Mouse (Mus musculus) hindbrain, embryonic 10.5 days (tissue): ENCODE results near the gene Sfta2. TPM values are rescaled to one million over a fixed set of nuclear protein-coding genes. Genes with fewer than 3 reads are reported as not detected.

Experiments
- DNase-seq: peaks from one replicate; pipeline ENCODE4 v3.0.0-alpha.2; 2017; ENCODE audit warnings: low spot score
- H3K27ac ChIP-seq: fragments of 300-500 bp; sonication (generic); 2 replicates; pipeline ENCODE4 v1.5.1; 2016; ENCODE audit warnings: mild to moderate bottlenecking, moderate library complexity
- H3K27me3 ChIP-seq: fragments of 300-500 bp; sonication (generic); 2 replicates; pipeline ENCODE4 v1.6.1; 2016; ENCODE audit warnings: mild to moderate bottlenecking; ENCODE audit not compliant: poor library complexity, insufficient read depth, severe bottlenecking
- H3K36me3 ChIP-seq: fragments of 300-500 bp; sonication (generic); 2 replicates; pipeline ENCODE4 v1.6.1; 2016; ENCODE audit warnings: mild to moderate bottlenecking, moderate library complexity
- H3K4me1 ChIP-seq: fragments of 300-500 bp; sonication (generic); replicated peaks from 2 replicates; pipeline ENCODE4 v1.6.1; 2016; ENCODE audit warnings: mild to moderate bottlenecking
- H3K4me3 ChIP-seq: fragments of 300-500 bp; sonication (generic); 2 replicates; pipeline ENCODE4 v1.5.1; 2016; ENCODE audit warnings: mild to moderate bottlenecking, moderate library complexity
- H3K9me3 ChIP-seq: fragments of 300-500 bp; sonication (generic); 2 replicates; pipeline ENCODE4 v1.6.1; 2016; ENCODE audit warnings: mild to moderate bottlenecking, moderate library complexity
- WGBS: fragments of 180-500 bp; shearing (Covaris S2); methylation state at CpG from one replicate; pipeline ENCODE4 v1.1.7; 2016; 5-methylcytosine and 5-hydroxymethylcytosine counted together
- polyA plus RNA-seq: library from polyadenylated mRNA; unstranded; fragments of >200 nt; fragmentation: Nextera tagmentation; extraction: Ambion mirVana; gene quantifications from 2 replicates; pipeline ENCODE4 v1.2.1, GENCODE M21; 2016

Sfta2 gene
- polyA plus RNA-seq, 1 experiment from 2014 or later: not detected

GRCm38 (mm10) chr17:35571477-35571876 is 29.9 kb upstream of the Sfta2 start:
- H3K4me3 ChIP-seq: no peak overlapping the region
- peaks cover 22% of the 10 kb centered on the region for H3K4me1 ChIP-seq
- DNase-seq: no peak
- peaks cover 56% of the 10 kb centered on the region for H3K27me3 ChIP-seq
- WGBS: 96% methylated on average over 7 of the region's 7 CpGs
- no peak overlapping the region for H3K27ac ChIP-seq
- H3K9me3 ChIP-seq: 0 out of 2 replicates have a peak, but pooled peaks cover 3% of the 10 kb centered on the region
- H3K36me3 ChIP-seq: no peaks in the 10 kb centered on the region

GRCm38 (mm10) chr17:35578211-35578610 is 23.1 kb upstream of the Sfta2 start:
- no peak overlapping the region for H3K4me3 ChIP-seq
- no peaks in the 10 kb centered on the region for H3K4me1 ChIP-seq
- H3K27me3 ChIP-seq: peaks cover 13% of the 10 kb centered on the region; the same call in 1 of the 2 replicates
- H3K27ac ChIP-seq: no peak overlapping the region
- H3K36me3 ChIP-seq: no peaks in the 10 kb centered on the region
- no peaks in the 10 kb centered on the region for H3K9me3 ChIP-seq
- peak; percentile 78 for DNase-seq
- WGBS: 15% methylated on average over 6 of the region's 6 CpGs

GRCm38 (mm10) chr17:35582900-35583299 is 18.4 kb upstream of the Sfta2 start:
- H3K4me3 ChIP-seq: no peak overlapping the region
- H3K4me1 ChIP-seq: peaks cover 4% of the 10 kb centered on the region
- DNase-seq: no peak
- no peaks in the 10 kb centered on the region for H3K36me3 ChIP-seq
- no peak overlapping the region for H3K27ac ChIP-seq
- WGBS: 96% methylated on average over 1 of the region's 1 CpGs
- peaks cover 3% of the 10 kb centered on the region; the same call in 1 of the 2 replicates for H3K9me3 ChIP-seq
- no peaks in the 10 kb centered on the region for H3K27me3 ChIP-seq

GRCm38 (mm10) chr17:35584330-35584937 is 16.9 kb upstream of the Sfta2 start:
- H3K27ac ChIP-seq: no peak overlapping the region
- H3K4me1 ChIP-seq: peaks cover 7% of the 10 kb centered on the region
- WGBS: 17% methylated on average over 16 of the region's 16 CpGs
- H3K27me3 ChIP-seq: no peaks in the 10 kb centered on the region
- peak; percentile 81 for DNase-seq
- H3K4me3 ChIP-seq: 0 out of 2 replicates have a peak overlapping the region, but pooled peaks have one; percentile 11
- H3K9me3 ChIP-seq: peaks cover 3% of the 10 kb centered on the region; the same call in 1 of the 2 replicates
- H3K36me3 ChIP-seq: no peaks in the 10 kb centered on the region

- H3K9me3 ChIP-seq: peaks cover 3% of the 10 kb centered on the region; the same call in 1 of the 2 replicates
- no peaks in the 10 kb centered on the region for H3K36me3 ChIP-seq
- no peak for DNase-seq
- H3K4me1 ChIP-seq: peaks cover 7% of the 10 kb centered on the region
- no peak overlapping the region for H3K27ac ChIP-seq
- WGBS: 89% methylated on average over 1 of the region's 1 CpGs
- no peaks in the 10 kb centered on the region for H3K27me3 ChIP-seq
- no peak overlapping the region for H3K4me3 ChIP-seq
Observed at GRCm38 (mm10) chr17:35587291-35587690, 14.1 kb upstream of the Sfta2 start.

- Histone ChIP-seq H3K27me3 (no peaks in the 10 kb centered on the region), H3K4me3 (no peak overlapping the region), H3K36me3 (no peaks in the 10 kb centered on the region), H3K9me3 (peaks cover 3% of the 10 kb centered on the region; the same call in 1 of the 2 replicates), H3K4me1 (peaks cover 7% of the 10 kb centered on the region), H3K27ac (no peak overlapping the region)
- no peak for DNase-seq
- WGBS: 13% methylated on average over 4 of the region's 4 CpGs
Observed at GRCm38 (mm10) chr17:35588387-35588786, 13.0 kb upstream of the Sfta2 start.

GRCm38 (mm10) chr17:35590410-35591218 is 10.7 kb upstream of the Sfta2 start:
- H3K27ac ChIP-seq: no peak overlapping the region

GRCm38 (mm10) chr17:35591219-35591578 is 10.2 kb upstream of the Sfta2 start:
- Histone ChIP-seq H3K27ac (no peak overlapping the region), H3K36me3 (no peaks in the 10 kb centered on the region), H3K4me3 (no peak overlapping the region), H3K9me3 (peaks cover 3% of the 10 kb centered on the region; the same call in 1 of the 2 replicates), H3K4me1 (0 out of 2 replicates have a peak, but pooled peaks cover 3% of the 10 kb centered on the region), H3K27me3 (no peaks in the 10 kb centered on the region)
- 89% methylated on average over 7 of the region's 7 CpGs for WGBS
- no peak for DNase-seq

More at GRCm38 (mm10) chr17:35590410-35591218, 10.7 kb upstream of the Sfta2 start:
- Histone ChIP-seq H3K27me3 (no peaks in the 10 kb centered on the region), H3K4me3 (no peak overlapping the region), H3K9me3 (peaks cover 3% of the 10 kb centered on the region; the same call in 1 of the 2 replicates), H3K36me3 (no peaks in the 10 kb centered on the region), H3K4me1 (0 out of 2 replicates have a peak, but pooled peaks cover 3% of the 10 kb centered on the region)
- WGBS: 61% methylated on average over 21 of the region's 21 CpGs
- DNase-seq: peak; percentile 85

GRCm38 (mm10) chr17:35591731-35592130 is 9.6 kb upstream of the Sfta2 start:
- H3K4me3 ChIP-seq: no peak overlapping the region
- whole genome bisulfite sequencing: 94% methylated on average over 15 of the region's 15 CpGs
- H3K27me3 ChIP-seq: no peaks in the 10 kb centered on the region
- H3K27ac ChIP-seq: no peak overlapping the region
- no peaks in the 10 kb centered on the region for H3K36me3 ChIP-seq
- H3K9me3 ChIP-seq: peaks cover 3% of the 10 kb centered on the region; the same call in 1 of the 2 replicates
- no peak for DNase-seq
- 0 out of 2 replicates have a peak, but pooled peaks cover 3% of the 10 kb centered on the region for H3K4me1 ChIP-seq

GRCm38 (mm10) chr17:35592131-35592530 is 9.2 kb upstream of the Sfta2 start:
- H3K36me3 ChIP-seq: no peaks in the 10 kb centered on the region
- 91% methylated on average over 9 of the region's 9 CpGs for WGBS
- H3K9me3 ChIP-seq: peaks cover 5% of the 10 kb centered on the region; the same call in 1 of the 2 replicates
- no peaks in the 10 kb centered on the region for H3K27me3 ChIP-seq
- no peak overlapping the region for H3K27ac ChIP-seq
- no peak overlapping the region for H3K4me3 ChIP-seq
- no peak for DNase-seq
- 0 out of 2 replicates have a peak, but pooled peaks cover 3% of the 10 kb centered on the region for H3K4me1 ChIP-seq

GRCm38 (mm10) chr17:35593786-35594185 is 7.6 kb upstream of the Sfta2 start:
- H3K27me3 ChIP-seq: no peaks in the 10 kb centered on the region
- WGBS: 39% methylated on average over 4 of the region's 4 CpGs
- H3K9me3 ChIP-seq: peaks cover 4% of the 10 kb centered on the region; the same call in 1 of the 2 replicates
- H3K27ac ChIP-seq: no peak overlapping the region
- no peak for DNase-seq
- no peaks in the 10 kb centered on the region for H3K36me3 ChIP-seq
- H3K4me3 ChIP-seq: no peak overlapping the region
- no peaks in the 10 kb centered on the region for H3K4me1 ChIP-seq

GRCm38 (mm10) chr17:35594456-35594855 is 6.9 kb upstream of the Sfta2 start:
- Histone ChIP-seq H3K36me3 (no peaks in the 10 kb centered on the region), H3K9me3 (peaks cover 4% of the 10 kb centered on the region; the same call in 1 of the 2 replicates), H3K27ac (no peak overlapping the region), H3K4me1 (no peaks in the 10 kb centered on the region), H3K27me3 (no peaks in the 10 kb centered on the region), H3K4me3 (no peak overlapping the region)
- DNase-seq: no peak
- 84% methylated on average over 7 of the region's 7 CpGs for WGBS

- Histone ChIP-seq H3K4me3 (no peak overlapping the region), H3K4me1 (no peaks in the 10 kb centered on the region), H3K36me3 (no peaks in the 10 kb centered on the region), H3K27me3 (no peaks in the 10 kb centered on the region), H3K27ac (no peak overlapping the region), H3K9me3 (peaks cover 4% of the 10 kb centered on the region; the same call in 1 of the 2 replicates)
- no peak for DNase-seq
- WGBS: 91% methylated on average over 3 of the region's 3 CpGs
Observed at GRCm38 (mm10) chr17:35597399-35597798, 4.0 kb upstream of the Sfta2 start.
